Mouse (Mus musculus): ENCODE measurements at regions not wholly inside any gene's neighbourhood (a gene's known extent, or its start where the extent isn't known, plus 50 kb on each side); places are given as distances from the start of the nearest gene placed in this dataset.
"Not testable (repeated sequence)": the region's sequence is repeated elsewhere in the genome, so short reads cannot be mapped to it uniquely, and the experiment has no call there.

- WGBS, result 62% methylated on average over 2 of the region's 2 CpGs
- no peak for TF ChIP-seq POLR2A (IDR thresholded peaks at IDR 0.05; ENCODE audit: borderline replicate concordance, extremely low read depth, low read depth, low read length)
- TF ChIP-seq CTCF (IDR thresholded peaks at IDR 0.05; ENCODE audit: insufficient read depth, low read length), result no peak
- H3K4me1 ChIP-seq (ENCODE audit: control insufficient read depth, insufficient read depth, low read length), result no peaks in the 10 kb centered on the region
Measured at GRCm38 (mm10) chr8:113454022-113454421, 181.4 kb upstream of the Mon1b start.

DNA sequence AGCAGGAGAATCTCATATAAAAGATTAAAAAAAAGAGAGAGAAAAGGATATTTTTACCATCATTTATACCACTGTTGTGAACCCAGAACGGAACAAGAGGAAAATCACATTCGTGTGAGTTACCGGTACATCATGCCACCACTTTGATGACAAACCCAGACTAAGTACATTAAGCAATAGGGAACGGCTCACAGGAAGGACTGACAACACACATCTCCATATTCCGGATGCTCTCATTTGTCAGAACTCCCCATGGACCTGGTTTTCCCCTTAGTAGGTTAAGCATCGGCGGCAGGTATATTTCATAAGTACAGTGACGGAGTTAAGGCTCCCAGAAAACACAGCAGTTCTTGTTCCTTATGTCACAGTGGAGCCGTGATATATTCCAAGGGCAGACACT lies 170.8 kb upstream of the Mon1b start:
- 84% methylated on average over 9 of the region's 9 CpGs for WGBS
- Histone ChIP-seq H3K4me1 (ENCODE audit: control insufficient read depth, insufficient read depth, low read length) (no peaks in the 10 kb centered on the region), H3K4me3 (replicated peaks; ENCODE audit: extremely low read depth, low read depth, low read length) (no peak overlapping the region)
- no peak for TF ChIP-seq CTCF (IDR thresholded peaks at IDR 0.05; ENCODE audit: insufficient read depth, low read length)
- no peak for DNase-seq

More at GRCm38 (mm10) chr8:113454022-113454421, 181.4 kb upstream of the Mon1b start:
- DNase-seq, result no peak
- H3K4me3 ChIP-seq (replicated peaks; ENCODE audit: extremely low read depth, low read depth, low read length), result no peak overlapping the region

DNA sequence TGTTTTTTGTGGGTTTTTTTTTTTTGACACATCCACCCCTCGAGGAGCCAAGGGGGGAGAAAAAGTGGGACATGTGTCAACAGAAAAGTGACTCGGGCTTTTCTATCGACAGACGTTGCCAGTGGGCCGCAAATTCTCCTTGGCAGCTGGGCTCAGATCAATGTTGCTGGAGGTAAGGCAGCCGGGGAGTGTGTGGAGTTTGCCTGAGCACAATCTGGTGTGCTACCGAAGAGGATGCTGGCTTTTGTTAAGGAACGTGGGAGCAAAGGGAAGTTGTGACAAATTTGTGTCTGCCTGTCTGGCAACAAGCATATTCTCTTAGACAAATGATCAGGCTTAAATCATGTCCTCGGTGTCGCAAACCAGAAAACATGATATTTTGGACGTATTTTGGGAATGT lies 170.2 kb upstream of the Mon1b start:
- TF ChIP-seq POLR2A (IDR thresholded peaks at IDR 0.05; ENCODE audit: borderline replicate concordance, extremely low read depth, low read depth, low read length), result no peak
- TF ChIP-seq CTCF (IDR thresholded peaks at IDR 0.05; ENCODE audit: insufficient read depth, low read length), result no peak
- H3K4me1 ChIP-seq (ENCODE audit: control insufficient read depth, insufficient read depth, low read length), result no peaks in the 10 kb centered on the region
- WGBS, result 62% methylated on average over 11 of the region's 11 CpGs
- no peak overlapping the region for H3K4me3 ChIP-seq (replicated peaks; ENCODE audit: extremely low read depth, low read depth, low read length)
- no peak for DNase-seq

DNA sequence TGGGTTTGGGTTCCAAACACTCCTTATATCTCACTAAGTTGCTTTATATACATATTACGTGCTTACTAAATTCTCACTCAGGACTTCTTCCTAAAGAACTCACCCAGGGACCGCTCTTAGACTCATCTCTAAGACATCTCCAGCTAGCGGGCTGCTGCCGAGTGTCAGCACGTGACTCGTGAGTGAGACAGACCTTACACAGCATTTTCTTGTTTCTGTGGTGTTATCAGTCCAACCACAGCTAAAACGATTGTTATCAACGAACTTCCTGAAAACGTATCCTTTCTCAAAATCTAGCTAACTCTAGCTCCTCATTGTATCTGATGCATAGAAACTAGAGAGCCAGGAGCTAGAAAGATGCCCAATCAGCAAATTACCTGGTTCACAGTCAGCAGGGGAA lies 168.7 kb upstream of the Mon1b start:
- Histone ChIP-seq H3K4me3 (replicated peaks; ENCODE audit: extremely low read depth, low read depth, low read length) (no peak overlapping the region), H3K4me1 (ENCODE audit: control insufficient read depth, insufficient read depth, low read length) (no peaks in the 10 kb centered on the region)
- 67% methylated on average over 9 of the region's 9 CpGs for WGBS
- no peak for DNase-seq
- TF ChIP-seq CTCF (IDR thresholded peaks at IDR 0.05; ENCODE audit: insufficient read depth, low read length) (no peak), POLR2A (IDR thresholded peaks at IDR 0.05; ENCODE audit: borderline replicate concordance, extremely low read depth, low read depth, low read length) (no peak)

GRCm38 (mm10) chr8:113489436-113490107 lies 145.8 kb upstream of the Mon1b start:
- DNase-seq, result no peak
- 72% methylated on average over 2 of the region's 2 CpGs for WGBS
- TF ChIP-seq POLR2A (IDR thresholded peaks at IDR 0.05; ENCODE audit: borderline replicate concordance, extremely low read depth, low read depth, low read length) (no peak), CTCF (IDR thresholded peaks at IDR 0.05; ENCODE audit: insufficient read depth, low read length) (no peak)

DNA sequence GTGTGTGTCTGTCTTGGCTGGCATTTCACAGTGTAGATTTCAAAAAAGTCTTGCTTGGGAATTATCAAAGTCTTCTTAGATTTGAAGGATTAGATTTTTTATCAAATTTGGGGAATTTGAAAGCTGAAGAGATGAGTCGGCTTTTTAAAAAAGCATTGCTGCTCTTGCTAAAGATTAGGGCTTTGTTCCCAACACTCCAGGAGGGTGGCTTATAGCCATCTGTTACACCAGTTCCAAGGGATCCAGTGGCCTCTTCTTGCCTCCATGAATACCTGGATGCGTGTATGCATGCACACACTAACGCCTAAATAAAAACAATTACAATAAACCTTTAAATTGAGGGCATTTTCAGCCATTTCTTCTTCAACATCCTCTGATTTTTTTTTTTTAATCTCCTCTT lies 144.5 kb upstream of the Mon1b start:
- DNase-seq, result no peak
- H3K4me1 ChIP-seq (ENCODE audit: control insufficient read depth, insufficient read depth, low read length), result no peaks in the 10 kb centered on the region
- WGBS, result 81% methylated on average over 3 of the region's 3 CpGs
- no peak overlapping the region for H3K4me3 ChIP-seq (replicated peaks; ENCODE audit: extremely low read depth, low read depth, low read length)
- no peak for TF ChIP-seq CTCF (IDR thresholded peaks at IDR 0.05; ENCODE audit: insufficient read depth, low read length)
- TF ChIP-seq POLR2A (IDR thresholded peaks at IDR 0.05; ENCODE audit: borderline replicate concordance, extremely low read depth, low read depth, low read length), result no peak

More at GRCm38 (mm10) chr8:113489436-113490107, 145.8 kb upstream of the Mon1b start:
- H3K4me1 ChIP-seq (ENCODE audit: control insufficient read depth, insufficient read depth, low read length), result no peaks in the 10 kb centered on the region
- H3K4me3 ChIP-seq (replicated peaks; ENCODE audit: extremely low read depth, low read depth, low read length), result no peak overlapping the region

DNA sequence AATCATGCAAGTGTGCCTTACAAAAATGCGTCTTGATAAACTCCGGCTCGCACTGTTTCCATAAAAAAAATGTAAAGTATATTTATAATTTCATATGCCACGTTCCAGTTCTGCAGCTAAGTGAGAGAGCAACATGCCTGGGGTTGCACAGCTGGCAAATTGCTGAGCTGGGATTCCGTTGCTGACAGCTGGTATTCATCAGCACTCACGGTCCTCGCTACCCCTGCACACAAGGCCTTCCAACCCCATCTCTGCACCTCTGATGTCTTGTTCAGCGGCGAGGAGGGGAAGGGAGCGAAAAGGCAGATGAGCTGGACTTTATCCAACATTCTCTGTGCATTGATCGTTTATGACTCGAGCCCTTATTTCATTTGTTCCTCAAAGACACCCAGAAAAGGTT lies 138.5 kb upstream of the Mon1b start:
- no peak for TF ChIP-seq POLR2A (IDR thresholded peaks at IDR 0.05; ENCODE audit: borderline replicate concordance, extremely low read depth, low read depth, low read length)
- TF ChIP-seq CTCF (IDR thresholded peaks at IDR 0.05; ENCODE audit: insufficient read depth, low read length), result no peak
- no peak overlapping the region for H3K4me3 ChIP-seq (replicated peaks; ENCODE audit: extremely low read depth, low read depth, low read length)
- DNase-seq, result no peak
- no peaks in the 10 kb centered on the region for H3K4me1 ChIP-seq (ENCODE audit: control insufficient read depth, insufficient read depth, low read length)
- WGBS, result 53% methylated on average over 12 of the region's 12 CpGs

DNA sequence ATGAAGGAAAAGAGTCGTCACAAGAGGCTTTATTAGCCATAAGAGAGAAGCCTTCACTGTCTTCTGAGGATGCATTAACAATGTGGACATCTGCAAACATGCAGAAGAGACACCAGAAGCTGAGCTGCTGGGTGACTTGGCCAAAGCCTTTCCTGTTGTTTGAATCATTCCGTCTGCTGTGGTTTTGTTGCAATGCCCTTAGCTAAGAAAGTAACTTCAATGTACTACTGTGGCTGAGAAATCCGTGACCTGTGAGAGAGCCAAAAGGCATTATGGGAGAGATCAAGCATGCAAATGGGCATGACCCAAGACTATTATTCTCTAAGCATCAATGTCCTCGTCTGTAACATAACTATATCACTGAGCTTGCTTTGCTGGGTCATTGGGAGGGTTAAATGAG lies 132.7 kb upstream of the Mon1b start:
- Histone ChIP-seq H3K4me1 (ENCODE audit: control insufficient read depth, insufficient read depth, low read length) (no peaks in the 10 kb centered on the region), H3K4me3 (replicated peaks; ENCODE audit: extremely low read depth, low read depth, low read length) (no peak overlapping the region)
- no peak for DNase-seq
- 62% methylated on average over 4 of the region's 4 CpGs for WGBS
- no peak for TF ChIP-seq CTCF (IDR thresholded peaks at IDR 0.05; ENCODE audit: insufficient read depth, low read length)
- no peak for TF ChIP-seq POLR2A (IDR thresholded peaks at IDR 0.05; ENCODE audit: borderline replicate concordance, extremely low read depth, low read depth, low read length)

DNA sequence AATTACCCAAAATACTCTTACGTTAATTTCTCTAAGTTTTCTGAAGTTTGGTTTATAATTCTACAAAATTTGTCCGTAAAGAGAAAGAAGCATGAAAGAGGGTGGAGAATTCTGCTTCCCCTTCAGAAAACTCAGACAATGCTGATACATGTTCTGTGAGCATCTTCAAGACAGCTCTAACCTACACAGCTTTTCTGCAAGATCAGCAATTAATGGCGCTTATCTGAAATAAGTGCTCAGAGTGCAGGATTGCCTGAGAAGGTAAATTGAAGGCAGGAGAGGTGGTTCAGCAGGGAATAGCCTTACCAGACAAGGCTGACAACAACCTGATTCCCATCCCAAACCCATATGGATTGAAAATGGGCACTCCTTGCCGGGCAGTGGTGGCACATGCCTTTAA lies 122.5 kb upstream of the Mon1b start:
- H3K4me1 ChIP-seq (ENCODE audit: control insufficient read depth, insufficient read depth, low read length), result no peaks in the 10 kb centered on the region
- H3K4me3 ChIP-seq (replicated peaks; ENCODE audit: extremely low read depth, low read depth, low read length), result no peak overlapping the region
- DNase-seq, result no peak
- 95% methylated on average over 4 of the region's 4 CpGs for WGBS
- TF ChIP-seq CTCF (IDR thresholded peaks at IDR 0.05; ENCODE audit: insufficient read depth, low read length), result no peak
- TF ChIP-seq POLR2A (IDR thresholded peaks at IDR 0.05; ENCODE audit: borderline replicate concordance, extremely low read depth, low read depth, low read length), result no peak

DNA sequence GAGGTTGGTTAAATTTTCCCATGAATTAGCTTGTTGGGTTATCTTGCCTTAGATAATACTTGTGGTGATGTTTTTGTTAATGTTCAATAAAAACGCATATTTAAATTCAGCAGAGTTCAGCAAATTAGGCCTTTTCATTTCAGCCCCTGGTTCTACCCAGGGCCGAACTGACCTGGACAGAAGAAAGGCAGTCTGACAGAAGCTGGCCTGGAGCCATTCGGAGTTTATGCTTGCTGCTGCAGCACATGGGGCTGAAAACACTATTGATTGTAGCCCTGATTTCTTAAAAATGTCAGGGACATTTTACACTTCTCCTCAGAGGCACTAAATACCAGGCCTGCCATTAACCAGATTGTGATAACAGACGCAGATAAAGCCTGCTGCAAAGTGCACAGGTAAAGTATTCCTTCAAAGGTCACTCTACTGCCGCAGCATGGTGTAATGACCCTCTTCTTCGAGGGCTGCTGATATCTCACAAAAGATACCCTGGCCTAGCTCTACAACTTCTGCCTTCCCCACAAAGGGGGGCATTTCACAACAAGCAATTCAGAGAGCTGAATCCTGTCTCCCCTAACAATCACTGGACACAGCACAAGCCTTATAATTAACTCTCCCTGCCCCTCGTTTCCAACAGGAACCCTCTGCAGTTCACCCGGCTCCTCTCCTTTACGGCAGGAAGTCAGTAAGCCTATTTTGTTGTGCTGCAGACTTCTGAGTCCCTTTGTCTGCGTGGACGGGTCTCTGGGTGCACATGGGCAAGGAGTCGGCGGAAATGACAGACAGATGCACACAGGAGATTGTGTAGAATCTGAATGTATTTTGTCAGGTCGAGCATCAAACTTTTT lies 121.3 kb upstream of the Mon1b start:
- Histone ChIP-seq H3K4me3 (replicated peaks; ENCODE audit: extremely low read depth, low read depth, low read length) (no peak overlapping the region), H3K4me1 (ENCODE audit: control insufficient read depth, insufficient read depth, low read length) (no peaks in the 10 kb centered on the region)
- TF ChIP-seq CTCF (IDR thresholded peaks at IDR 0.05; ENCODE audit: insufficient read depth, low read length), result no peak
- TF ChIP-seq POLR2A (IDR thresholded peaks at IDR 0.05; ENCODE audit: borderline replicate concordance, extremely low read depth, low read depth, low read length), result no peak
- WGBS, result 53% methylated on average over 14 of the region's 14 CpGs
- no peak for DNase-seq

DNA sequence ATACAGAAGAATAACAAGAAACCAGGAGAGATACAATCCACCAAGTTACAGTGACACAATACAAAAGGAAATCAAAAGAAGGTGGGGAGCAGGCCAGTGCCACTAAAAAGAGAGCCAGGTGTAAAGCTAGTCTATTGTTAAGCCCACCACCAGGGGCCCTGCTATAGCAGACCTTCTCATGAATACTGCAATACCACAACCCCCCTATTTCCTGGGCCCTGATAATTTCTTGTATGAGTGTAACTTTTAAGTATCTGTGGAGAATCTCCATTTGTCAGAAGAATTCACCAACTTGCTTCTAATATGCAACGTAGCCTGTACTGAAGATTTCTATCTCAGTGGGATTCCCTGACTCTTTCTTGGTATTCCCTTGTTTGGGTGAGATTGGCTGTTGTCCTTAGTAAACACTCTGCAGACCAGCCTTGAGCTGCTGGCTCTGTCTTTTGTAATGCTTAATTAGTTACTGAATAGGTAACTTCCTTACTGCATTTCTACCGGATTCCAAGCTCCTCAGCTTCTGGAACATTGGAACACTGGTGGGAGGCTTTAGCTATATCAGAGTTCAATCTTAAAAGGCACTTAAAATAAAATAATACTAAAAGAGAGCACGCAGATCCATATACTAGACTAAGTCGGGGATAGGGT lies 120.5 kb upstream of the Mon1b start:
- DNase-seq; H3K4me1 ChIP-seq (ENCODE audit: control insufficient read depth, insufficient read depth, low read length); H3K4me3 ChIP-seq (replicated peaks; ENCODE audit: extremely low read depth, low read depth, low read length): not testable (repeated sequence)
- 78% methylated on average over 4 of the region's 4 CpGs for WGBS
